Mouse (Mus musculus) c-Kit-positive CD71-positive TER-119-positive erythroid progenitor cells, embryonic 14.5 days (primary cell): Measurements from ENCODE around the gene Faf1.

ENCODE experiments used
- DNase-seq: peaks from one replicate; pipeline ENCODE4 v3.0.0-alpha.2; 2013; ENCODE audit warnings: low spot score

Gene Faf1

DNA sequence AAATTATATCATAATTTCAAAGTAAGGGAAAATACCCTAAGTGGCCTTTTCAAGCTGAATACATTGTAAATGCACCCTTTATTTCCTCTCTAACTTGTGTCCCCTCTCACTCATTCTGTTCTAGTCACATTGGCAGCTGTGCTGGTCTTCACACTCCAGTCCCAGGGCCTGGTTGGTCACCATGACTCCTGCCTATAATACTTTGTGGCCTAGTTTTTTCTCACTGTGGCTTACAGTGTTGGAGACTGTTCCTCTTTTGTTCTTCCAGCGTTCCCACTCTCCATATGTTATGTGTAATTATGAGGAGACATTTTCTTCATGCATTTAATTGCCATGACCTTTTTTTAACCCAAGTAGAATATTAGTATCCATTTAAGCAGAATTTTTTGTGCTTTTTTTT is 254.5 kb downstream of the Faf1 start:
- DNase-seq = no peak

- DNase-seq = no peak
Measured at GRCm38 (mm10) chr4:109936557-109936956, 260.2 kb downstream of the Faf1 start.

- no peak for DNase-seq
Measured at GRCm38 (mm10) chr4:109939291-109939690, 262.9 kb downstream of the Faf1 start.

DNA sequence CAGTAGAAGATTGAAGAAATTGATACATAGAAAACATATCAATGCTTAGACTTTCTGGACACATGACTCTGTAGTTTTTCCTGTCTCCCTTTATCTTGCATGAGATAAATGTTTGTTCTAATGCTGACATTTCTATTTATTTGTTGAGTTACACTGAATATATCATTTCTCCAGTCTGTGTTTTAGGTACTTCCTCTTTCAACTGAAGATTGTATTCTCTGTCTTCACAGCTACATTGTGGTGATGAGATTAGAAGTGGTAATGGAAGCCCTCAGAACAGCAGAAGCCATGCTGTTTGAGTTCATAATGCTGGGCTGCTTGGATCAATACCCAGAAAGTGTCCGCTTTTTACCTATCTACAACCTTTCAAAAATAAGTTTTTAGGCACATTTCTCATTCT is 269.2 kb downstream of the Faf1 start:
- no peak for DNase-seq

DNA sequence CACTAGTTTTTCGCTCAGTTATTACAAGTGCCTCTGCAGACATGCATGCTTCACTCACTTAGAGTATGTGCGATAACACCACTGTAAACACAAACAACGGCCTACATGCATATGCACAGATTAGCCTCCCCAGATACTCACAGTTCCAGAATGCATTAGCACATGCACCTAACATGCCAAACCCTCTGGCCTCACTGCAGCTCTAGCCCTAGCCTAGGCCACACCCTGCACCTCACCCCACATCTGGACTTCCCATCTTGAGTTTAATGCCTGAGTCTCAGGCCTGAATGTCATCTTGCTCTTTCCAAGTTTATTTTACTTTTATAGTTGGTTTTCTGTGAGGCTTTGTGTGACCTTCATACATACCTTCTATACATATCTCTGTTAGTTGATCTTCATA is 272.9 kb downstream of the Faf1 start:
- DNase-seq = peak; percentile 13

GRCm38 (mm10) chr4:109953509-109953908 is 277.1 kb downstream of the Faf1 start:
- no peak for DNase-seq

DNA sequence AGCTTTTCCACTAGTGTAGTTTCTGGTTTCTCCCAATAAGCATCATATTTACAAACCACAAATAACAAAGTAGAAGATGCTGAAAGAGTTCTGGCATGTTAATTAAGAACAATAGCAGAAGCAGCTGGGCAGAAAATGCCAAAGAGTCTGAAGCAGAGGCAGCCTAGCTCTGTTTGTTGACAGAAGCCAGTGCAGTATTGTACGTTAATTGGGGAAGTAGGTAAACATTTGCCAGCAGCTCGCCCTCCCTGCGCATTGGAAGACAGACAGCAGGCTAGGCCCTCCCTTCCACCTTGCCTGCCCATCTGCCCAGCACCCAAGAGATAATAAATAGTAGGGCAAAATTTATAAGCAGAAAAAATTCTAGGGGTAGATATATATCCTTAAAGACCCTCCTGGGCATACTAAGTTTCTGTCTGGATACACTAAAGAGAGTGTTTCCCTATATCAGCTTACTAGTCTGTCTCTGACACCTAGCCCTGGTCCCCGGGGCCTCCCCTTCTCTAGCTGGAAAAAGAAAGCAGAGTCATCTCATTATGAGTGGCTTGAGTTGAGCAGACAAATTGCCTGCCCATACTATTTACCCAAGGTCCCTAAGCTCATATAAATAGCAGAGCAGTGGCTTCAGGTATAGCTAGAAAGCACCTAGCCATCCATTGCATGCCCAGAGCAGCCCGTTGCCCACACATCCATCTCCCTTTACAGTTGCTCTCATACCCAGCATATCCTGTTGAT is 284.0 kb downstream of the Faf1 start:
- no peak for DNase-seq

DNA sequence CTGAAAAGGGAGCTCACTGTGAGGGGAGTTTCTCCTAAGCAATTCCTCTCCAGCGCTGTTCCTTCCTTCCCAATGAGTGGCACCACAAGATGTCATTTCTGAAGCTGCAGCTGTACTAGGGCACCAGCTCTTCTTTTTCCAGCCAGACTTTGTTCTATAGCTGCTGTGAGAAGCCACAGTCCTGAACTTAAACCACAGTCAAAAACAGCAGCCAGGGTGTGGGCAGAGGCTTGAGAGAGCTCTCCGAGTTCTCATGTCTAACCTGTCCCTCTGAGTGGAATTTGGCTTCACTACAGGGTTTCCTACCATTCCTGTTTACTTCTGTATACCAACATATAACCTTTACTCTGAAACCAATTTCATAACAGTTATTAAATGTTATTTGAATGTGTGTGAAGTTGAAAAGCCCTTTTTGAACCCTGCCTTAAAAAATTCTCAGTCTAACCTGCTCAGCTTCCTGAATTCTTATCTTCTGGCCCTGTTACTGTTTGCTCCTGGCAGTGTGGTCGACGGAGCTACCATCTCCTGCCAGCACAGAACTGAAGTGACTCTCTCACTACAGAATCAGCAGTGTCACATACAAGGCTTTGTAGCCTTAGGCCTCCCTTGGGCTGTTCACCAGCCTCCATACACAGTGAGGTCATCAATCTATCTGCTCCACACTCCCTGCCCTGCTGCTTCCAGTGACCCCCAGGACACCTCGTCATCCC is 287.3 kb downstream of the Faf1 start:
- no peak for DNase-seq

GRCm38 (mm10) chr4:109969561-109969960 is 293.2 kb downstream of the Faf1 start:
- no peak for DNase-seq

DNA sequence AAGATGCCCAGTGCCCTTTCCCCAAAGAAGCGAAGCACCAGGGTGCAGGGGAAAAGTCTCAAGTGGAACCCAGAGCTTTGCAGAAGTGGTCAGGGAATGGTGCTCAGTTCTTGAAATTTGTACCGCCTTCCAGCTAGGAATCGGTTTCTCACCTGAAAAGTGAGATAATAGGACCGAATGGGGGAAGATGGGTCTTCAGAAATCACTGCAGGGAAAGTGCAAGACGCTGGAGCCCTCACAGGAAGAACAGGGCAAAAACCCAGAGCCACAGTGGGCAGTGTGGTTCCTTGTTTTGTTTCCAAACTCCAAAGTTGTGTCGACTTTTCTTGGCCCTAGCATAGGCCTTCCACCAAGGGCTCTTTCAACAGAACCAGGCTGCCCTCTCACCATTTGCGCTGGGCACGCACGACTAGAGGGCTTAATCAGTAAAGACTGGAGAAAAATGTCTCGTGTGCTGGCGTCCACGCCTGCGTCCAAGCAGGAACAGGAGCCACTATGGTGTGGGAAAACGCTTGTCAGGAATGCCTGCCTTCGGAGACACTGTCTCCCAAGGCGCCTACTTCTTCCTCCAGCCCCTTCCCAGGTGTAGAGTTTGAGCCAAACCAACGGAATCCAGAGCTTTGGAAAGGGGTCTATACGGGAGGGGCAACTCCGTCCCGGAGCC is 297.7 kb downstream of the Faf1 start:
- no peak for DNase-seq

GRCm38 (mm10) chr4:109974655-109975380 is 298.4 kb downstream of the Faf1 start:
- no peak for DNase-seq

DNA sequence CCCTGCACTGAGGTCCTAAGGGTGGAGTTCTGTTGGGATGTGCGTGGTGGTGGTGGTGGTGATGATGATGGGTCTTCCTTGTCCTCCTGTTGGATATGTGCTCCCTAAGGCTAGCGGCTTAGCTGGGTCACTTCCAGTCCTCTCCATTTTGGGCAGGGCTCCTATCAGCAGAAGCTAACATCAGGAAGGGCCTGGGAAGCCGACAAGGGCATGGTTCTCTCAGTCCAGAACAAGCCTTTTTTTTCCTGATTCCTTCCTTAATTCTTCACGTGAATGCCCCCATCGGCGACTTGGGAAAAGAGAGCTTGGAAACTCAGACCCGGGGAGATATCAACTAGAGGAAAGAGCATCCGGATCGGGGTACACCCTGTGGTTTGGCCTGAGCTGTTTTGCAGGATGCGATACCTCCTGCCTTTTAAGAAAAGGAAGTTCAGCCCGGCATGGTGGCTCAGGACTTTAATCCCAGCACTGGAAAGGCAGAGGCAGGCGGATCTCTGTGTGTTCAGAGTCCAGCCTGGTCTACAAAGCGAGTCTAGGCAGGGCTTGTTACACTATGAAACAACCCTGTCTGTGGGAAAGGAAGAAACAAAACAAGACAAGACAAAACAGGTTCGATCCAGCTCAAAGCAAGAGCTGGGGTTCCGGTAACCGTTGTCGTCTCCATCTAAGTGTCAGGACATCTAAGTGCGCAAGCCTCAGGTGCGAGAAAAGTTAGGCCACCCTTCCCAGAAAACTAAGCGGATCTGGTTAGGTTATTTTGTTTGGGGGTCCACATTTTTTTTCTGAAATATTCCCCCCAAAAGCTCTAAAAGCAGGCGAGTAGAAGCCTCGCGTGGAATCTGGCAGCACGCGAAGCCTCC is 299.2 kb downstream of the Faf1 start:
- DNase-seq = no peak

- no peak for DNase-seq
Measured at GRCm38 (mm10) chr4:109976273-109977147, 300.1 kb downstream of the Faf1 start.

- DNase-seq = no peak
Measured at GRCm38 (mm10) chr4:109977148-109978067, 301.0 kb downstream of the Faf1 start, which contains the start of gene Dmrta2. Gene Dmrta2, plus strand, starts transcription at chr4:109978053.

- no peak for DNase-seq
Measured at GRCm38 (mm10) chr4:109978068-109978857, 301.9 kb downstream of the Faf1 start.

GRCm38 (mm10) chr4:109978858-109979340 is 302.5 kb downstream of the Faf1 start:
- no peak for DNase-seq

- DNase-seq = no peak
Measured at GRCm38 (mm10) chr4:109979461-109980320, 303.3 kb downstream of the Faf1 start.
